Mouse (Mus musculus): ENCODE measurements at regions not wholly inside any gene's neighbourhood (a gene's known extent, or its start where the extent isn't known, plus 50 kb on each side); places are given as distances from the start of the nearest gene placed in this dataset.
A peak's percentile ranks its signal among the peaks of the same experiment; 100 is the strongest.

- DNase-seq (ENCODE audit: low read depth, low spot score) = no peak
Measured at GRCm38 (mm10) chrX:23136710-23137109, 228.2 kb downstream of the Klhl13 start.

GRCm38 (mm10) chrX:23095867-23096266 lies 269.0 kb downstream of the Klhl13 start:
- DNase-seq (ENCODE audit: low read depth, low spot score) = no peak

- no peak for DNase-seq (ENCODE audit: low read depth, low spot score)
Measured at GRCm38 (mm10) chrX:23092774-23093173, 272.1 kb downstream of the Klhl13 start.

GRCm38 (mm10) chrX:23066432-23066831 lies 298.4 kb downstream of the Klhl13 start:
- no peak for DNase-seq (ENCODE audit: low read depth, low spot score)

- DNase-seq (ENCODE audit: low read depth, low spot score) = peak; percentile 59
Measured at GRCm38 (mm10) chrX:23027622-23028021, 337.3 kb downstream of the Klhl13 start.

- peak; percentile 36 for DNase-seq (ENCODE audit: low read depth, low spot score)
Measured at GRCm38 (mm10) chrX:23015562-23015961, 349.3 kb downstream of the Klhl13 start.

GRCm38 (mm10) chrX:23015118-23015517 lies 349.8 kb downstream of the Klhl13 start:
- no peak for DNase-seq (ENCODE audit: low read depth, low spot score)

Measured in brain, adult 2 months (tissue).